Comparison of ENCODE assay signal across 14 mouse cellular contexts in genomic region chr2:61071025-61071424, GRCm38 (mm10).
DNase-seq lines count a peak whose midpoint lies in the region; ATAC-seq and TF ChIP-seq lines count a peak whose summit lies in the region.
"Had no signal": no experiment of that assay in that cellular context is flagged by ENCODE, and none has a peak within 500 bp of the region (broad histone marks: within the 10 kb centered on the region; RNA-seq: fewer than 3 reads in every experiment).

No protein-coding gene starts in this region.

- DNase-seq in kidney, adult 2 months: peak; percentile 11
- no peak for DNase-seq in kidney, postnatal 25 days
- DNase-seq in stomach, postnatal 0 days (ENCODE audit: low spot score): no peak
- DNase-seq in forelimb bud, embryonic 11.5 days (ENCODE audit: low read depth, low spot score): peak; percentile 30
- DNase-seq in thymus, adult 18-20 months: no peak
- DNase-seq in cerebellum, adult 11-12 months: no peak
- DNase-seq: cerebellum, adult 11 months; kidney, adult 18-20 months; right cerebral cortex, adult 18-20 months; spleen, adult 18-20 months had no signal

- H3K27ac ChIP-seq in kidney, adult 2 months (ENCODE audit: insufficient read depth, low read depth, low read length): no peak overlapping the region
- H3K27ac ChIP-seq in stomach, embryonic 14.5 days (ENCODE audit: low read length): no peak overlapping the region
- H3K27ac ChIP-seq in stomach, postnatal 0 days (replicated peaks): no peak overlapping the region
- H3K27ac ChIP-seq: hindbrain, embryonic 13.5 days; macrophage; neural tube, embryonic 15.5 days had no signal

- ATAC-seq in stomach, embryonic 14.5 days (ENCODE audit: insufficient number of reproducible peaks, insufficient read depth, low FRiP score, low read depth): peak; percentile 53; the same call in 1 of the 2 replicates
- ATAC-seq in stomach, postnatal 0 days (ENCODE audit: low FRiP score, low TSS enrichment): no peak

- no peak overlapping the region for H3K4me3 ChIP-seq in kidney, adult 2 months (ENCODE audit: insufficient read depth, low read depth, low read length)
- no peak overlapping the region for H3K4me3 ChIP-seq in stomach, embryonic 14.5 days (ENCODE audit: low read depth, low read length)
- H3K4me3 ChIP-seq in stomach, postnatal 0 days (ENCODE audit: low read depth, low read length): no peak overlapping the region
- H3K4me3 ChIP-seq: hindbrain, embryonic 13.5 days; neural tube, embryonic 15.5 days had no signal

- H3K36me3 ChIP-seq in kidney, adult 2 months (ENCODE audit: control insufficient read depth, insufficient read depth, low read length): no peaks in the 10 kb centered on the region
- no peaks in the 10 kb centered on the region for H3K36me3 ChIP-seq in stomach, embryonic 14.5 days (ENCODE audit: control insufficient read depth, insufficient read depth, low read length)
- H3K36me3 ChIP-seq in stomach, postnatal 0 days (ENCODE audit: control insufficient read depth, insufficient read depth, low read length): no peaks in the 10 kb centered on the region
- H3K36me3 ChIP-seq: hindbrain, embryonic 13.5 days; neural tube, embryonic 15.5 days had no signal

- no peaks in the 10 kb centered on the region for H3K27me3 ChIP-seq in kidney, adult 2 months (replicated peaks; ENCODE audit: control insufficient read depth, insufficient read depth, low read length)
- no peaks in the 10 kb centered on the region for H3K27me3 ChIP-seq in stomach, embryonic 14.5 days (ENCODE audit: control insufficient read depth, insufficient read depth, low read length)
- H3K27me3 ChIP-seq in stomach, postnatal 0 days (ENCODE audit: control insufficient read depth, insufficient read depth, low read length): no peaks in the 10 kb centered on the region
- H3K27me3 ChIP-seq: hindbrain, embryonic 13.5 days; neural tube, embryonic 15.5 days had no signal

- WGBS in kidney, adult 2 months: 48% methylated on average over 3 of the region's 3 CpGs
- WGBS in stomach, embryonic 14.5 days: 27% methylated on average over 3 of the region's 3 CpGs
- WGBS in stomach, postnatal 0 days: 30% methylated on average over 3 of the region's 3 CpGs

- TF ChIP-seq CTCF in kidney, adult 2 months (conservative IDR thresholded peaks at IDR 0.05; ENCODE audit: insufficient read depth, insufficient read length, low read depth, low read length): no peak
- TF ChIP-seq CTCF in stomach, postnatal 0 days (IDR thresholded peaks at IDR 0.05; ENCODE audit: low read depth): no peak

- TF ChIP-seq POLR2A in kidney, adult 2 months (IDR thresholded peaks at IDR 0.05; ENCODE audit: low read depth, low read length): no peak

- H3K9me3 ChIP-seq in stomach, embryonic 14.5 days (ENCODE audit: control insufficient read depth, low read depth, low read length): no peaks in the 10 kb centered on the region
- no peaks in the 10 kb centered on the region for H3K9me3 ChIP-seq in stomach, postnatal 0 days (ENCODE audit: control insufficient read depth, low read length)
- H3K9me3 ChIP-seq: hindbrain, embryonic 13.5 days; neural tube, embryonic 15.5 days had no signal

- H3K9ac ChIP-seq in stomach, embryonic 14.5 days (replicated peaks; ENCODE audit: low read depth, low read length): no peak overlapping the region
- no peak overlapping the region for H3K9ac ChIP-seq in stomach, postnatal 0 days (ENCODE audit: low read length)
- H3K9ac ChIP-seq: hindbrain, embryonic 13.5 days; neural tube, embryonic 15.5 days had no signal

- H3K4me2 ChIP-seq in stomach, embryonic 14.5 days (replicated peaks; ENCODE audit: low read depth, low read length): no peak overlapping the region
- H3K4me2 ChIP-seq in stomach, postnatal 0 days (replicated peaks; ENCODE audit: low read depth): no peak overlapping the region
- H3K4me2 ChIP-seq: hindbrain, embryonic 13.5 days; neural tube, embryonic 15.5 days had no signal

- H3K4me1 ChIP-seq in kidney, adult 2 months (ENCODE audit: control insufficient read depth, insufficient read depth, low read length): no peaks in the 10 kb centered on the region
- H3K4me1 ChIP-seq in stomach, embryonic 14.5 days (ENCODE audit: control insufficient read depth, insufficient read depth, low read length): no peaks in the 10 kb centered on the region
- H3K4me1 ChIP-seq in stomach, postnatal 0 days (replicated peaks; ENCODE audit: control insufficient read depth, insufficient read depth): no peaks in the 10 kb centered on the region
- H3K4me1 ChIP-seq: hindbrain, embryonic 13.5 days; neural tube, embryonic 15.5 days had no signal

- TF ChIP-seq EP300 in stomach, postnatal 0 days (optimal IDR thresholded peaks at IDR 0.05): no peak

Comparison
In these comparisons a context has a peak if more than half of its experiments do, and no peak if none do; other contexts are left out.
1. DNase-seq: peak in kidney, adult 2 months (single experiment) and forelimb bud, embryonic 11.5 days (single experiment); none in kidney, postnatal 25 days (0 of 2), stomach, postnatal 0 days (single experiment), thymus, adult 18-20 months (0 of 2) and cerebellum, adult 11-12 months (single experiment).